Mouse (Mus musculus) bone marrow macrophage, adult 2 months (primary cell): ENCODE data around the gene Rab1a. TPM values are rescaled to one million over a fixed set of nuclear protein-coding genes. Genes with fewer than 3 reads are reported as not detected.
A peak's percentile ranks its signal among the peaks of the same experiment; 100 is the strongest.

Source experiments
- H3K27ac ChIP-seq: 2 replicates; pipeline ENCODE4 v1.5.1; 2012; ENCODE audit warnings: low read depth, low read length; ENCODE audit not compliant: insufficient read depth
- H3K4me1 ChIP-seq: 2 replicates; pipeline ENCODE4 v1.6.1; 2012; ENCODE audit warnings: low read length; ENCODE audit not compliant: control insufficient read depth, insufficient read depth
- H3K4me3 ChIP-seq: 2 replicates; pipeline ENCODE4 v1.5.1; 2012; ENCODE audit warnings: mild to moderate bottlenecking, low read length, moderate library complexity; ENCODE audit not compliant: insufficient read depth
- CTCF ChIP-seq: IDR thresholded peaks from 2 replicates; pipeline ENCODE4 v1.5.1; 2012; ENCODE audit warnings: low read depth, mild to moderate bottlenecking, low read length, moderate library complexity
- POLR2A ChIP-seq: IDR thresholded peaks from 2 replicates; pipeline ENCODE4 v1.6.1; 2012; ENCODE audit warnings: mild to moderate bottlenecking, low read depth, low read length, borderline replicate concordance
- polyA plus RNA-seq: library from polyadenylated mRNA; stranded (reverse); fragments of >200 nt; gene quantifications from 2 replicates; pipeline ENCODE4 v1.2.4, GENCODE M21; 2012; ENCODE audit not compliant: missing spikeins, insufficient read depth, insufficient read length

The Rab1a gene
- polyA plus RNA-seq, 1 experiment = 272 TPM

GRCm38 (mm10) chr11:20201661-20202101 lies 449 bp downstream of the Rab1a start:
- Histone ChIP-seq H3K27ac (peak overlapping the region; percentile 93), H3K4me3 (peak overlapping the region; percentile 100), H3K4me1 (peaks cover 25% of the 10 kb centered on the region)
- no peak for TF ChIP-seq CTCF

- peak overlapping the region; percentile 93 for H3K27ac ChIP-seq
- H3K4me3 ChIP-seq = peak overlapping the region; percentile 100
- TF ChIP-seq CTCF (no peak), POLR2A (no peak)
- H3K4me1 ChIP-seq = peaks cover 27% of the 10 kb centered on the region
These were observed 1.2 kb downstream of the Rab1a start for GRCm38 (mm10) chr11:20202299-20203011.

- no peak for TF ChIP-seq CTCF
- TF ChIP-seq POLR2A = no peak
- Histone ChIP-seq H3K27ac (peak overlapping the region; percentile 55), H3K4me1 (peaks cover 38% of the 10 kb centered on the region), H3K4me3 (peak overlapping the region; percentile 26; the same call in 1 of the 2 replicates)
These were observed 3.1 kb downstream of the Rab1a start for GRCm38 (mm10) chr11:20204321-20204720.

GRCm38 (mm10) chr11:20204870-20205446 lies 3.7 kb downstream of the Rab1a start:
- Histone ChIP-seq H3K4me3 (no peak overlapping the region), H3K4me1 (peaks cover 40% of the 10 kb centered on the region)
- TF ChIP-seq CTCF (no peak), POLR2A (no peak)

GRCm38 (mm10) chr11:20205538-20205937 lies 4.3 kb downstream of the Rab1a start:
- no peak overlapping the region for H3K4me3 ChIP-seq
- TF ChIP-seq POLR2A (no peak), CTCF (no peak)
- H3K4me1 ChIP-seq = peaks cover 41% of the 10 kb centered on the region
- H3K27ac ChIP-seq = no peak overlapping the region

More at GRCm38 (mm10) chr11:20204870-20205446, 3.7 kb downstream of the Rab1a start:
- no peak overlapping the region for H3K27ac ChIP-seq

GRCm38 (mm10) chr11:20206626-20207223 lies 5.5 kb downstream of the Rab1a start:
- Histone ChIP-seq H3K4me1 (peaks cover 47% of the 10 kb centered on the region), H3K4me3 (no peak overlapping the region), H3K27ac (no peak overlapping the region)
- no peak for TF ChIP-seq CTCF
- no peak for TF ChIP-seq POLR2A

GRCm38 (mm10) chr11:20207589-20207988 lies 6.4 kb downstream of the Rab1a start:
- Histone ChIP-seq H3K4me1 (peaks cover 51% of the 10 kb centered on the region), H3K27ac (no peak overlapping the region), H3K4me3 (no peak overlapping the region)
- TF ChIP-seq POLR2A = no peak
- no peak for TF ChIP-seq CTCF

GRCm38 (mm10) chr11:20211838-20212237 lies 10.6 kb downstream of the Rab1a start:
- no peak overlapping the region for H3K27ac ChIP-seq
- H3K4me1 ChIP-seq = peaks cover 48% of the 10 kb centered on the region
- H3K4me3 ChIP-seq = no peak overlapping the region
- TF ChIP-seq CTCF (no peak), POLR2A (no peak)

- no peak for TF ChIP-seq POLR2A
- TF ChIP-seq CTCF = peak; percentile 39; the same call in 1 of the 2 replicates
- Histone ChIP-seq H3K4me3 (no peak overlapping the region), H3K27ac (peak overlapping the region; percentile 75), H3K4me1 (peaks cover 38% of the 10 kb centered on the region)
These were observed 13.5 kb downstream of the Rab1a start for GRCm38 (mm10) chr11:20214779-20215178.

GRCm38 (mm10) chr11:20216415-20216814 lies 15.2 kb downstream of the Rab1a start:
- no peak overlapping the region for H3K4me3 ChIP-seq
- H3K27ac ChIP-seq = no peak overlapping the region
- H3K4me1 ChIP-seq = peaks cover 31% of the 10 kb centered on the region
- TF ChIP-seq POLR2A (no peak), CTCF (no peak)
